Mouse (Mus musculus) neutrophil, adult 5-6 weeks (primary cell): ENCODE measurements around the gene Slit2. TPM values are rescaled to one million over a fixed set of nuclear protein-coding genes. Genes with fewer than 3 reads are reported as not detected.

Source experiments
- ATAC-seq: fragments of 151-379, 151-347 bp; 2 replicates; pipeline ENCODE4 v1.8.0; 2017; ENCODE audit warnings: mild to moderate bottlenecking, moderate TSS enrichment; ENCODE audit not compliant: insufficient number of reproducible peaks, poor library complexity, low FRiP score, severe bottlenecking; ENCODE audit errors: extremely low read depth
- total RNA-seq: library from RNA; stranded (forward); fragments of 200-1000 nt; gene quantifications from 2 replicates; pipeline ENCODE4 v1.2.3, GENCODE M21; 2017

The Slit2 gene
- total RNA-seq, 1 experiment from 2014 or later, result 0.58 TPM

GRCm38 (mm10) chr5:48333884-48334513, 351.1 kb downstream of the Slit2 start:
- no peak for ATAC-seq

GRCm38 (mm10) chr5:48340808-48341433, 358.0 kb downstream of the Slit2 start:
- no peak for ATAC-seq

DNA sequence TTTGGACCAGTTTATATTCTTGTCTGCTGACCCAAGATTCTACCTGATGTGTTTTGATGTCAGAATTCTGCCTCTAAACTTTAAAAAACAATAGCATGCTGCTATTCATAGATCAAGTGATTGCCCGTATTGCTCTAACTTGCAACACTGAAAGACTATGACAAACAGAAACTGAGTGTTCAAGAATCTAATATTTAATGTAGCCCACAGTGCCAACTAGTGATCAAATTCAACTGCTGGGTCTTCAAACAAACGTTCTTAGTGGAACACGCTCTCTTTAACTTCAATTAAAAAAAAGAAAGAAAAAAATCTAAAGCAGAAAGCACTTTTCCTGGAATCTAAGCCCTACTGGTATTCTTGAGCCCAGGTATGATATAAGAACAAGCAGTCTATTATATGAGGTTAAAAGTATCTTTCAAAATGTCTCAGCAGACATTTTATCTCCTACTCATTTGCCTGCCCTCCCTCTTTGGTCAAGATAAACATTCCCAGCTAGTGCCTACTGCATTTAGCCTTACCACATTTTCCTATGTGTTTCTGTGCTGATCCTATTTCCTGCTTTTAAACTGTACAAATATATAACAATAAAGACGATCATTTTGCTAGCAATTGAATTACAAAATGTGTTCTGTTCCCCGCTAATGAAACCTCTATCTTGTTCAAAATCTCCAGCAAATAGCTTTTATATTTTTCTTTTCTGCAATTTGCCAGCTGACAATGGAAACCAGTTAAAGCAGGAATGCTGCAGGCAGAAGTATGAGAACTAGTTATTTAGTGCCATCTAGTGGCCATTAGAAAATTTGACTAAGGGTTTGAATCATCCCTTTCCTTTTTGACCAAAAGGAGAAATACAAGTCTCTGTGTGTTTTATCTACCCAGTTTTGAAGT, 362.4 kb downstream of the Slit2 start:
- ATAC-seq, result no peak

DNA sequence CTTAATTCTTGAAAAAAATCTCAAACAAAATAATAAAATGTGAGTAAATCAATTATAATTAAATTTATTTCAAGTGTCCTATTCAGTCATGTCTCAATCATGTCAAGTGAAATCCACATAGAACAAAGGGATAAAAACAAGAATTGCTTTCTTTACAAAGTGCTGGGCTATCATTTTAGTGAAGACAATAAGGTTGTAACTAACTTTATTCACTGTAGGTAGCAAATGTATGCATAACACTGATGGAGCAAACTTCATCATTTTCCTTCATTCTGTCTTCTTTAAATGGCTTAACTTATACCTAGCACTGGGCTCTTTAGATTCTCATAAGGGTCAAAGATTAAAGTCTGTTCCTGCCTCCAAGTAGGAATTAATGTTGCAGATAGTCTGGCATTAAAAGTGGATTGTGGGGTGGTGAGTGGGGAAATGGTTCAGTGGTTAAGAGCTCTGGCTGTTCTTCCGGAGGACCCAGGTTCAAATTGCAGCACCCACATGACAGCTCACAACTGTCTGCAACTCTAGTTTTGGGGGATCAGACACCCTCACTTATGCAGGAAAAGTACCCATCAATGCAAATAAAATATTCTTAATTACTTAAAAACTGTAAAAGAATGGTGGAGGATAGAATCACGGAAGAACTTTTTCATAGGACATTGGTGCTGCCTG, 363.2 kb downstream of the Slit2 start:
- ATAC-seq, result no peak

DNA sequence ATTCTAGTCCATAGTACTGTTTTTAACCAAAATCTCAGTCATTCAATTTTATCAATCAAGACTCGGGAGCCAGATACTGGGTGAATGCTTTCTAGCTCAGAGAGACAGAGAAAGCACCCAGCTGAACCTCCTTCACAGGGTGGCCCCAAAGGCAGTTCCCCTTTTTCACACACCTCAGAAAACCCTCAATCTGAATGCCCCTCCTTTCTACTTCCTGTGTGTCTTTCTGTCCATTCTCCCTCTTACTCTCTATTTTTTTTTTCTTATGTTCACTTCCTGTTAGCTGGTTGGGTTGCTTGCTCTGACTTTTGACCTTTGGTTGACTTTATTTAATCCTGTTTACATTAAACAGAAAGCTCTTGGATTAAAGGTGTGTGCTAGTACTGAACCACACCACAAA, 366.4 kb downstream of the Slit2 start:
- ATAC-seq, result peak; percentile 63
